Mouse (Mus musculus) right cerebral cortex, postnatal 14 days (tissue): ENCODE results near the gene Oxsr1.
"Not testable (repeated sequence)": the region's sequence is repeated elsewhere in the genome, so short reads cannot be mapped to it uniquely, and the experiment has no call there.

Experiments used
- DNase-seq: peaks from one replicate; pipeline ENCODE4 v3.0.0; 2022

Gene Oxsr1

GRCm38 (mm10) chr9:119337842-119338241 lies 15.6 kb upstream of the Oxsr1 start:
- no peak for DNase-seq

- no peak for DNase-seq
These were observed 13.3 kb upstream of the Oxsr1 start for GRCm38 (mm10) chr9:119335571-119335970.

GRCm38 (mm10) chr9:119334834-119335233 lies 12.6 kb upstream of the Oxsr1 start:
- no peak for DNase-seq

GRCm38 (mm10) chr9:119334324-119334723 lies 12.1 kb upstream of the Oxsr1 start:
- no peak for DNase-seq

- no peak for DNase-seq
These were observed 8.1 kb upstream of the Oxsr1 start for GRCm38 (mm10) chr9:119330186-119330963.

- no peak for DNase-seq
These were observed 6.3 kb upstream of the Oxsr1 start for GRCm38 (mm10) chr9:119328488-119328887.

GRCm38 (mm10) chr9:119324130-119324529 lies 1.9 kb upstream of the Oxsr1 start:
- DNase-seq: no peak

- no peak for DNase-seq
These were observed 1.0 kb upstream of the Oxsr1 start for GRCm38 (mm10) chr9:119323260-119323645.

GRCm38 (mm10) chr9:119321392-119322229 lies 616 bp downstream of the Oxsr1 start:
- peak; percentile 37 for DNase-seq

GRCm38 (mm10) chr9:119320946-119321345 lies 1.3 kb downstream of the Oxsr1 start:
- no peak for DNase-seq

GRCm38 (mm10) chr9:119320446-119320845 lies 1.8 kb downstream of the Oxsr1 start:
- no peak for DNase-seq

GRCm38 (mm10) chr9:119318891-119319290 lies 3.3 kb downstream of the Oxsr1 start:
- DNase-seq: no peak

GRCm38 (mm10) chr9:119313096-119313495 lies 9.1 kb downstream of the Oxsr1 start:
- no peak for DNase-seq

GRCm38 (mm10) chr9:119309067-119309466 lies 13.2 kb downstream of the Oxsr1 start:
- no peak for DNase-seq

GRCm38 (mm10) chr9:119305863-119306262 lies 16.4 kb downstream of the Oxsr1 start:
- DNase-seq: no peak

GRCm38 (mm10) chr9:119298563-119298962 lies 23.7 kb downstream of the Oxsr1 start:
- DNase-seq: no peak

GRCm38 (mm10) chr9:119297696-119298095 lies 24.5 kb downstream of the Oxsr1 start:
- DNase-seq: no peak

GRCm38 (mm10) chr9:119290791-119291190 lies 31.4 kb downstream of the Oxsr1 start:
- no peak for DNase-seq

- no peak for DNase-seq
These were observed 41.1 kb downstream of the Oxsr1 start for GRCm38 (mm10) chr9:119280894-119281682.

- DNase-seq: no peak
These were observed 44.2 kb downstream of the Oxsr1 start for GRCm38 (mm10) chr9:119278031-119278430.

- peak; percentile 19 for DNase-seq
These were observed 45.9 kb downstream of the Oxsr1 start for GRCm38 (mm10) chr9:119276321-119276720.

- not testable (repeated sequence) for DNase-seq
These were observed 47.4 kb downstream of the Oxsr1 start for GRCm38 (mm10) chr9:119274814-119275213.

GRCm38 (mm10) chr9:119271496-119271895 lies 50.7 kb downstream of the Oxsr1 start:
- DNase-seq: no peak
